13 mouse cellular contexts compared by ENCODE assay signal in genomic region chr6:113654753-113655397, GRCm38 (mm10). TPM values are rescaled to one million over a fixed set of nuclear protein-coding genes. Genes with fewer than 3 reads are reported as not detected.
DNase-seq lines count a peak whose midpoint lies in the region; ATAC-seq and TF ChIP-seq lines count a peak whose summit lies in the region.
"Had no signal": no experiment of that assay in that cellular context is flagged by ENCODE, and none has a peak within 500 bp of the region (broad histone marks: within the 10 kb centered on the region; RNA-seq: fewer than 3 reads in every experiment).

No protein-coding gene starts in this region.

- no peak for ATAC-seq in forebrain, embryonic 14.5 days
- no peak for ATAC-seq in cerebellum, adult (ENCODE audit: insufficient number of reproducible peaks, low FRiP score, low TSS enrichment)

- TF ChIP-seq CTCF in gastrocnemius, adult 2 months (IDR thresholded peaks at IDR 0.05): no peak

- H3K4me1 ChIP-seq in forebrain, embryonic 14.5 days (ENCODE audit: control insufficient read depth, insufficient read depth, low read length): no peaks in the 10 kb centered on the region
- H3K4me1 ChIP-seq: midbrain, embryonic 10.5 days; neural tube, embryonic 15.5 days had no signal

- WGBS in forebrain, embryonic 14.5 days: 86% methylated on average over 16 of the region's 16 CpGs

- H3K27ac ChIP-seq in gastrocnemius, adult 2 months: peak overlapping the region; percentile 67; the same call in 1 of the 2 replicates
- H3K27ac ChIP-seq in forebrain, embryonic 14.5 days (ENCODE audit: low read depth, low read length): no peak overlapping the region
- H3K27ac ChIP-seq: midbrain, embryonic 10.5 days; neural tube, embryonic 15.5 days had no signal

- H3K4me3 ChIP-seq in gastrocnemius, adult 2 months: no peak overlapping the region
- H3K4me3 ChIP-seq in forebrain, embryonic 14.5 days (ENCODE audit: low read depth, low read length): no peak overlapping the region
- H3K4me3 ChIP-seq: midbrain, embryonic 10.5 days; neural tube, embryonic 15.5 days had no signal

- intact Hi-C loops in gastrocnemius, adult 2 months (cut with DNase I): no loop called here
- intact Hi-C loops in gastrocnemius, postnatal 14 days (cut with DNase I; ENCODE audit: low total_unique reads): no loop called here
- intact Hi-C loops in left cerebral cortex, postnatal 25 days (cut with DNase I): no loop called here

- H3K9me3 ChIP-seq in forebrain, embryonic 14.5 days (replicated peaks; ENCODE audit: control insufficient read depth, low read length): no peaks in the 10 kb centered on the region
- H3K9me3 ChIP-seq: midbrain, embryonic 10.5 days; neural tube, embryonic 15.5 days had no signal

- H3K4me2 ChIP-seq in forebrain, embryonic 14.5 days (ENCODE audit: low read length): no peak overlapping the region
- H3K4me2 ChIP-seq: neural tube, embryonic 15.5 days had no signal

- DNase-seq in gastrocnemius, adult 2 months: no peak
- DNase-seq in gastrocnemius, postnatal 14 days: no peak
- DNase-seq in 416B (ENCODE audit: low read depth): peak; percentile 53
- peak; percentile 90 for DNase-seq in adrenal gland, postnatal 14 days
- peak; percentile 57 for DNase-seq in lung, postnatal 36 days
- no peak for DNase-seq in forebrain, embryonic 14.5 days (ENCODE audit: low spot score)
- DNase-seq in left cerebral cortex, postnatal 25 days (ENCODE audit: low spot score in 2 of 2): no peak
- DNase-seq: cerebellum, adult 8-10 months; heart, postnatal 14 days; thymus, postnatal 36 days had no signal

- no peaks in the 10 kb centered on the region for H3K27me3 ChIP-seq in forebrain, embryonic 14.5 days (replicated peaks; ENCODE audit: control insufficient read depth, insufficient read depth, low read length)
- H3K27me3 ChIP-seq: neural tube, embryonic 15.5 days had no signal

- no peaks in the 10 kb centered on the region for H3K36me3 ChIP-seq in forebrain, embryonic 14.5 days (ENCODE audit: control insufficient read depth, insufficient read depth, low read length)
- H3K36me3 ChIP-seq: midbrain, embryonic 10.5 days; neural tube, embryonic 15.5 days had no signal

- no peak overlapping the region for H3K9ac ChIP-seq in forebrain, embryonic 14.5 days (ENCODE audit: low read length)
- H3K9ac ChIP-seq: neural tube, embryonic 15.5 days had no signal

RNA-seq across cellular contexts. Expression of gene Irak2, which starts 16.6 kb away (rescaled TPM):
- total RNA-seq in gastrocnemius, adult 2 months (2021): 1 to 10 TPM; 3.9 to 6.1 TPM
- total RNA-seq in gastrocnemius, postnatal 14 days (2021): 1 to 10 TPM; 4.7 to 4.8 TPM
- total RNA-seq in adrenal gland, postnatal 14 days (2021): 17.4 and 22.9 TPM in 2 replicates
- 0.68 and 0.90 TPM in 2 replicates for polyA plus RNA-seq in forebrain, embryonic 14.5 days (2014; fragmentation: Nextera tagmentation; extraction: Ambion mirVana)
- 10 to 100 TPM; 18.5 to 21.1 TPM for total RNA-seq in left cerebral cortex, postnatal 25 days (2021)

RNA-seq across cellular contexts. Expression of gene Vhl, which starts 31.1 kb away (rescaled TPM):
- 1 to 10 TPM; 5.1 to 5.9 TPM for total RNA-seq in gastrocnemius, adult 2 months (2021)
- total RNA-seq in gastrocnemius, postnatal 14 days (2021): 1 to 10 TPM; 6.8 to 7.0 TPM
- total RNA-seq in adrenal gland, postnatal 14 days (2021): 26.0 and 27.6 TPM in 2 replicates
- polyA plus RNA-seq in forebrain, embryonic 14.5 days (2014; fragmentation: Nextera tagmentation; extraction: Ambion mirVana): 90.3 and 97.1 TPM in 2 replicates
- 10 to 100 TPM; 50.4 to 51.4 TPM for total RNA-seq in left cerebral cortex, postnatal 25 days (2021)

RNA-seq across cellular contexts. Expression of gene Tatdn2, which starts 42.0 kb away (rescaled TPM):
- total RNA-seq in gastrocnemius, adult 2 months (2021): 10 to 100 TPM; 36.4 to 41.1 TPM
- total RNA-seq in gastrocnemius, postnatal 14 days (2021): 10 to 100 TPM; 25.7 to 29.1 TPM
- 45.6 and 59.6 TPM in 2 replicates for total RNA-seq in adrenal gland, postnatal 14 days (2021)
- 1.1 and 1.6 TPM in 2 replicates for polyA plus RNA-seq in forebrain, embryonic 14.5 days (2014; fragmentation: Nextera tagmentation; extraction: Ambion mirVana)
- 10 to 100 TPM; 67.1 to 71.7 TPM for total RNA-seq in left cerebral cortex, postnatal 25 days (2021)

RNA-seq across cellular contexts. Expression of gene Brk1, which starts 50.3 kb away (rescaled TPM):
- total RNA-seq in gastrocnemius, adult 2 months (2021): 10 to 100 TPM; 37.3 to 46.0 TPM
- total RNA-seq in gastrocnemius, postnatal 14 days (2021): 10 to 100 TPM; 42.8 to 52.4 TPM
- total RNA-seq in adrenal gland, postnatal 14 days (2021): 147 and 162 TPM in 2 replicates
- polyA plus RNA-seq in forebrain, embryonic 14.5 days (2014; fragmentation: Nextera tagmentation; extraction: Ambion mirVana): 280 and 307 TPM in 2 replicates
- 100 to 1,000 TPM; 249 to 254 TPM for total RNA-seq in left cerebral cortex, postnatal 25 days (2021)

RNA-seq across cellular contexts. Expression of gene Fancd2os, which starts 54.4 kb away (rescaled TPM):
- not detected for total RNA-seq in gastrocnemius, adult 2 months (2021)
- not detected for total RNA-seq in gastrocnemius, postnatal 14 days (2021)
- total RNA-seq in adrenal gland, postnatal 14 days (2021): not detected in 2 replicates
- not detected in 2 replicates for polyA plus RNA-seq in forebrain, embryonic 14.5 days (2014; fragmentation: Nextera tagmentation; extraction: Ambion mirVana)
- under 1 TPM; 0.25 to 0.34 TPM for total RNA-seq in left cerebral cortex, postnatal 25 days (2021)
- total RNA-seq: heart, postnatal 14 days had no signal
- polyA plus RNA-seq: neural tube, embryonic 15.5 days had no signal

Comparison
In these comparisons a context has a peak if more than half of its experiments do, and no peak if none do; other contexts are left out.
1. DNase-seq: peak in 416B (single experiment), adrenal gland, postnatal 14 days (single experiment) and lung, postnatal 36 days (single experiment); none in gastrocnemius, adult 2 months (single experiment), gastrocnemius, postnatal 14 days (single experiment), forebrain, embryonic 14.5 days (single experiment) and left cerebral cortex, postnatal 25 days (0 of 2).